Mouse (Mus musculus) neural tube, embryonic 11.5 days (tissue): ENCODE data around the gene Lin7b. TPM values are rescaled to one million over a fixed set of nuclear protein-coding genes. Genes with fewer than 3 reads are reported as not detected.

Experiments
- ATAC-seq: fragments of 200-750 bp; cut with Nextera tagmentation; 2 replicates; pipeline ENCODE4 v1.8.0; 2017; ENCODE audit warnings: moderate number of reproducible peaks, mild to moderate bottlenecking, moderate TSS enrichment, moderate library complexity; ENCODE audit not compliant: insufficient read depth, low FRiP score, low TSS enrichment
- DNase-seq: peaks from one replicate; pipeline ENCODE4 v3.0.0-alpha.2; 2015; ENCODE audit warnings: low spot score
- H3K27ac ChIP-seq: fragments of 300-500 bp; sonication (generic); 2 replicates; pipeline ENCODE4 v1.5.1; 2014; ENCODE audit warnings: low read depth, mild to moderate bottlenecking, low read length
- H3K27me3 ChIP-seq: fragments of 300-500 bp; sonication (generic); 2 replicates; pipeline ENCODE4 v1.6.1; 2014; ENCODE audit warnings: mild to moderate bottlenecking, low read length, mixed read lengths; ENCODE audit not compliant: control insufficient read depth, insufficient read depth
- H3K36me3 ChIP-seq: fragments of 300-500 bp; sonication (generic); 2 replicates; pipeline ENCODE4 v1.6.1; 2014; ENCODE audit warnings: mild to moderate bottlenecking, low read length, moderate library complexity, mixed read lengths; ENCODE audit not compliant: control insufficient read depth, insufficient read depth
- H3K4me1 ChIP-seq: fragments of 300-500 bp; sonication (generic); 2 replicates; pipeline ENCODE4 v1.6.1; 2014; ENCODE audit warnings: low read length, mixed read lengths; ENCODE audit not compliant: control insufficient read depth, insufficient read depth
- H3K4me2 ChIP-seq: fragments of 300-500 bp; sonication (generic); 2 replicates; pipeline ENCODE4 v1.6.1; 2014; ENCODE audit warnings: low read depth, mild to moderate bottlenecking, moderate library complexity
- H3K4me3 ChIP-seq: fragments of 300-500 bp; sonication (generic); 2 replicates; pipeline ENCODE4 v1.5.1; 2014; ENCODE audit warnings: low read depth, low read length
- H3K9ac ChIP-seq: fragments of 300-500 bp; sonication (generic); 2 replicates; pipeline ENCODE4 v1.6.1; 2014; ENCODE audit warnings: mild to moderate bottlenecking, low read length
- H3K9me3 ChIP-seq: fragments of 300-500 bp; sonication (generic); 2 replicates; pipeline ENCODE4 v1.6.1; 2016; ENCODE audit warnings: low read length; ENCODE audit not compliant: control insufficient read depth
- WGBS: fragments of 180-500 bp; shearing (Covaris S2); extraction: QIAGEN DNeasy Blood & Tissue Kit; methylation state at CpG from one replicate; pipeline ENCODE4 v1.1.7; 2014; 5-methylcytosine and 5-hydroxymethylcytosine counted together
- polyA plus RNA-seq: library from polyadenylated mRNA; unstranded; fragments of >200 nt; fragmentation: Nextera tagmentation; extraction: Ambion mirVana; gene quantifications from 2 replicates; pipeline ENCODE4 v1.2.1, GENCODE M21; 2014

Lin7b gene
- 1.6 and 3.4 TPM in 2 replicates for polyA plus RNA-seq

DNA sequence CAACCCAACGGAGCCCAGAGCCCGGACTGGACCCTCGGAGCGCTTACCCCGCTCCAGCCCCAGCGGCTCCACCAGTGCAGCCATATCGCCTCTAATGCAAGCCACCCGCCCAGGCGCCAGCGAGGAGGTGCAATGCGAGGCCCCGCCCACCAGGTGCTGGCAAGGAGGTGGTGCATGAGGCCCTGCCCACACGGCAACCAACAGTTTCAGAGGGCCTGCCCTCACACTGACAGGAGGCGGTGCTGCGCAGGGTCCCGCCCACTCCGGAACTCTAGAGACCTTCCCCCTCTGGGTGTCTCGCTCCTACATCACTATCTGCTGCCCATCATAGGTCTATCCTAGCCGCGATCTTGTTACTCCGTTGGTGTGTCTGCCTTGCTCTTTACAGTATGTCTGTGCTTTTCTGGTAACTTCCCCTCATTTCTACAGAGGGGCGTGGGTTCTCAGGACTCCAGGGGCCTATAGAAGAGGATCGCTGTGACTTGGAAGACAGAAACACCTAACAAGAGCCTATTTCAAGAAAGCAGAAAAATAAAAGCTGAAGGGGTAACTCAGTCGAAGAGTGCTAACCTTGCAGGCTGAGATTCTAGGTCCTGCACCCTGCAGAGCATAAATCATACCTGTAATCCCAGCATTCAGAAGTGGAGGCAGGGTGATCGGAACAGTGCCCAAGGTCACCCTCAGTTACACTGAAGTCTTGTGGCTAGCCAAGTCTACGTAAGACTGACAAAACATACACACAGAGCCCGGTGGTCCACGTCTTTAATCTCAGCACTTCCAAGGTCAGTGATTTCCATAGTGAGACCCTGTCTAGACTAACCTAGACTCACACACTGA lies at the start of gene Lin7b:
Gene Lin7b (minus strand): TSS at position 109 of the 837 bp plus-strand sequence.
- H3K4me2 ChIP-seq, result peak within 1 kb of the TSS; percentile 85
- H3K4me1 ChIP-seq, result peaks cover 13% of the 10 kb centered on the region
- no peak within 1 kb of the TSS for H3K27ac ChIP-seq
- peak within 1 kb of the TSS; percentile 52 for H3K9ac ChIP-seq
- DNase-seq, result peak; percentile 86
- H3K36me3 ChIP-seq, result peaks cover 5% of the 10 kb centered on the region
- peak; percentile 65 for ATAC-seq
- peak within 1 kb of the TSS; percentile 43 for H3K4me3 ChIP-seq
- no peaks in the 10 kb centered on the region for H3K9me3 ChIP-seq
- peaks cover 20% of the 10 kb centered on the region for H3K27me3 ChIP-seq
- 12% methylated on average over 28 of the region's 28 CpGs for WGBS

DNA sequence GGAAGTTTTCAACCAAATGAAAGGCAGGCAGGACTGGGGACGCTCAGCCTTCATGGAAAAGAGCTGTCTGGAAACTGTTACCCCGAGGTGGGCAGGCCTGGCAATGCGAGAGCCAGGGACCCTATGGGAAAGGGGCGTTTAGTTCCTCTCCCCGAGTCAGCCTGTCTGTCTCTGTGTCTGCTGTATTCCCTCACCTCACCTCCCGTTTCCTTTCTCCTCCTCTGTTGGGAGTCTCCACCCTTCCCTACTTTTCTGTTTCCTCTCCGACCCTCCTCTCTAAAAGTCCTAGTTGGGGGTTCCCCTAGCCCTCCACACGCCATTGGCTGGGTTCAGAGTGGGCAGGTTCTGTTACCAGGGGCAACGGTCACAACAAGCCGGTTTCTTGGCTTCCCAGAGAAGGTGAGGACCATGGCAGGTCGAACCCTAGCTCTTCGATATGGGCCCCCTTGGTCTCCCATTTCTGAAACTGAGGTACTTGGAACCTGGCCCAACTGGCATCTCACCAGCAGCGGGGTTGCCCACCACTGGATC lies 47.6 kb upstream of the Lin7b start:
- H3K4me2 ChIP-seq, result no peak overlapping the region
- DNase-seq (no peak), ATAC-seq (no peak)
- no peak overlapping the region for H3K4me3 ChIP-seq
- WGBS, result 12% methylated on average over 13 of the region's 13 CpGs
- H3K9ac ChIP-seq, result no peak overlapping the region
- peaks cover 6% of the 10 kb centered on the region for H3K36me3 ChIP-seq
- no peak overlapping the region for H3K27ac ChIP-seq
- peaks cover 78% of the 10 kb centered on the region for H3K27me3 ChIP-seq
- no peaks in the 10 kb centered on the region for H3K4me1 ChIP-seq
- no peaks in the 10 kb centered on the region for H3K9me3 ChIP-seq

DNA sequence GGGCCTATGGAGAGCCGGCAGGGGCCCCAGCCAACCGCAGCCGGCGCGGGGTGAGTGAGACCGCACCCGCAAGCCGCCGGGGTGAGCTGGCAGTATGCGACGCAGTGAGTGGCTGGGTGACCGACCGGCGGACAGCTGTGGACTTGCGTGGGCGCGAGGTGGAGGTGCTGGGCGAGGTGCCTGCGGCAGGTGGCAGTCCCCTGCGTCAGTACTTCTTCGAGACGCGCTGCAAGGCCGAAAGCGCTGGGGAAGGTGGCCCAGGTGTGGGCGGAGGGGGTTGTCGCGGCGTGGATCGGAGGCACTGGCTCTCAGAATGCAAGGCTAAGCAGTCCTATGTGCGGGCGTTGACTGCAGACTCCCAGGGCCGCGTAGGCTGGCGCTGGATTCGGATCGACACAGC lies 45.3 kb upstream of the Lin7b start:
- Histone ChIP-seq H3K36me3 (no peaks in the 10 kb centered on the region), H3K4me2 (no peak overlapping the region), H3K4me3 (no peak overlapping the region), H3K4me1 (no peaks in the 10 kb centered on the region), H3K27ac (no peak overlapping the region), H3K27me3 (peaks cover 94% of the 10 kb centered on the region), H3K9ac (no peak overlapping the region), H3K9me3 (no peaks in the 10 kb centered on the region)
- DNase-seq (no peak), ATAC-seq (no peak)
- 11% methylated on average over 37 of the region's 37 CpGs for WGBS

DNA sequence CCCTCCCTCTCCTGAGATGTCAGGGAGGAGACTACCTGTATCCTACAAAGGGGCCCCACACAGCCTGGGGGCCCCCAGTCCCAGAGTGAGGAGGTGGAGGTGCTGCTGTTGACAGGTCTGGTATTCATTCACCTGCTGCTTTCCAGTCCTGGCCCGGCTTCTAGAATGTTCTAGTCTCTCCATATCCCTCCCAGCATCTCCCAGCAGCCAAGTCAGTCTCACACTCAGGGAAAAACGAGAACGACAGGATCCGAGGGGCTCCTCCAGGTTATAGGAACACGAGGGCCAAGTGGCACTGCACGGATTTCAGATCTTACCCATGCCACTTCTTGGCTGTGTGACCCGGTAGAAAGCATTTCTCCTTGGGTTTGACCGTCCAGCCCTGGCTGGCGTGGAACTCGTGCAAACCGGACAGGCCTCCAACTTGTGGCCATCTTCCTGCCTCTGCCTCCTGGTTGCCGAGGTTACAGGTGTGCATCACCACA lies 44.4 kb upstream of the Lin7b start:
- Histone ChIP-seq H3K27ac (no peak overlapping the region), H3K4me1 (no peaks in the 10 kb centered on the region), H3K4me2 (no peak overlapping the region), H3K36me3 (no peaks in the 10 kb centered on the region), H3K4me3 (no peak overlapping the region; the same call in 1 of the 2 replicates), H3K27me3 (peaks cover 97% of the 10 kb centered on the region), H3K9ac (no peak overlapping the region), H3K9me3 (no peaks in the 10 kb centered on the region)
- 43% methylated on average over 12 of the region's 12 CpGs for WGBS
- DNase-seq, result no peak
- no peak for ATAC-seq

DNA sequence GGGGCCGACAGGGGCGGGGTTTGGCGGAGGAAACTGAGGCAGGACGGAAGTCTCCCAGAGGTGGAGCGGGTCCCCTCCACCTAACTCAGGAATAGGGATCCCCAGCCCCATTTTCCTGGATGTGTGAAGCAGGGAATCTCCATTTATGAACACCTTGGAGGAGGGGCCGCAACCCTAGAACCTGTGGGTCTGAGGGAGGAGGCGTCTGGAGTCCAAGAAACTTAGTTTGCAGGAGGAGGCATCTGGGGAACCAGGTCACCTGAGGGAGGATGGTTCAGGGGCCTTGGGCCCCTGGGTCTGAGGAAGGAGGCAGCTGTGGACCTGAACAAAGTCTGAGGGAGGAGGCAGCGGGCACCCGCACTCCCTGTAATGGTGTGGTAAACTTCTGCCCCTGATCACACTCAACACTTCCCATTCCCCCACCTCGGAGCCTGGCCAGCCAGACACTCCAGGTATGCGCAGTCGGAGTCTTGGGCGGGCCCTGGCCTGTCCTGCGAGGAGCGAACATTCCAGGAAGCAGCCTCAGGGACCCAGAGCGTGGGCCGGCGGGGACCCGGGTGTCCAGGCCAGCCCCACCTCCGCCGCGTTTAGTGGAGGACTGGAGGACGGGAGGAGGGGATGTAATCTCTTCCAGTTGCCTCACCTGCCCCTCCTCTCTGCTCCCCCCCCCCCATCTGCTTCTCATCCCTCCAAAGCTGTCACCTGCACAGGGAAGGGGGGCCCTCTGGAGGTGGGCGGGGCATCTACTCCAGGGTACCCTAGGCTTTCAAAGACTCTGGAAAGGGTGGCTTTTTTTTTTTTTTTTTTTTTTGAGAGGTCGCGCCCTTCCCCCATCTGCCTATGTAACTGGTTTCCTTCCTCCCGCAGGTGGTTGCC lies 43.7 kb upstream of the Lin7b start:
- Histone ChIP-seq H3K4me3 (peak overlapping the region; percentile 41), H3K36me3 (no peaks in the 10 kb centered on the region), H3K27me3 (peaks cover 99% of the 10 kb centered on the region), H3K4me1 (no peaks in the 10 kb centered on the region), H3K4me2 (peak overlapping the region; percentile 82), H3K27ac (no peak overlapping the region), H3K9ac (peak overlapping the region; percentile 39), H3K9me3 (no peaks in the 10 kb centered on the region)
- DNase-seq (no peak), ATAC-seq (no peak; the same call in 1 of the 2 replicates)
- 3% methylated on average over 27 of the region's 27 CpGs for WGBS

DNA sequence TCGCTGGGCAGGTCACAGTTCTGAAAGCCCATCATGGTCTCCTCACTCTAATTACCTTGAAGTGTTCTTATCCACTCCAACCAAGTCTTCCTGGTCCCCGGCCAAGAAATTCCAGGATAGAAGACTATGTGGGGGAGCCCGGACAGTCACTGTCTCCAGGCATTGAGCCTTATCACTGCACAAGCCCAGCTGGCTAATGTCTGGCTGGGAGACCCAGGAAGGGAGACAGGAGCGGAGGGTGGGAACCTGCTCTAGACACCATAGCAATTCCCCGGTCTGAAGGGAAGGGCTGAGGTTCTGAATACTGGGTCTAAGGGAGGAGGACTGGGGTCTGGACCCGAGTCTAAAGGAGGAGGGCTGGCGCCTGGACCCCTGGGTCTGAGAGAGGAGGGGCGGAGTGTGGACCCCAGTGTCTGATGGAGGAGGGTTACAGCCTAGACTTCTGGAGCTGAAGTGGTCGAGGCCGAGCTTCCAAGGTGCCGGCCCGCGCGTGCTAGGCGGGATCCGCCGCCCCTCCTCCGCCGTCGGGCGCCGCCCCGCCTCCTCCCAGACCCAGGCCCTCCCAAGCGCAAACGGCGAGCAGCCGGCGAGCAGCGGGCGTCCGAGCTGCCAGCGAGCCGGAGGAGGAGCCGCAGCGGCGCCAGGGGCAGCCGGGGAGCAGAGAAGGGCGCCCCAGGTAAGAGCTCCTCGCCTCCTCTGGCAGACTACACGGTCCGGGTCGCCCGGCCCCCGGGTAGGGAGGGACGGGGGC lies 42.9 kb upstream of the Lin7b start, which contains the start of gene Ntf5:
Gene Ntf5 (plus strand): TSS at position 583 of the 751 bp plus-strand sequence.
- H3K4me1 ChIP-seq, result no peaks in the 10 kb centered on the region
- H3K4me3 ChIP-seq, result peak within 1 kb of the TSS; percentile 41
- no peak within 1 kb of the TSS for H3K27ac ChIP-seq
- H3K36me3 ChIP-seq, result no peaks in the 10 kb centered on the region
- peak within 1 kb of the TSS; percentile 82 for H3K4me2 ChIP-seq
- DNase-seq (peak; percentile 55), ATAC-seq (0 out of 2 replicates have a peak, but pooled peaks have one; percentile 38)
- WGBS, result 3% methylated on average over 43 of the region's 45 CpGs
- no peaks in the 10 kb centered on the region for H3K9me3 ChIP-seq
- H3K27me3 ChIP-seq, result peaks cover 99% of the 10 kb centered on the region
- peak within 1 kb of the TSS; percentile 39 for H3K9ac ChIP-seq

DNA sequence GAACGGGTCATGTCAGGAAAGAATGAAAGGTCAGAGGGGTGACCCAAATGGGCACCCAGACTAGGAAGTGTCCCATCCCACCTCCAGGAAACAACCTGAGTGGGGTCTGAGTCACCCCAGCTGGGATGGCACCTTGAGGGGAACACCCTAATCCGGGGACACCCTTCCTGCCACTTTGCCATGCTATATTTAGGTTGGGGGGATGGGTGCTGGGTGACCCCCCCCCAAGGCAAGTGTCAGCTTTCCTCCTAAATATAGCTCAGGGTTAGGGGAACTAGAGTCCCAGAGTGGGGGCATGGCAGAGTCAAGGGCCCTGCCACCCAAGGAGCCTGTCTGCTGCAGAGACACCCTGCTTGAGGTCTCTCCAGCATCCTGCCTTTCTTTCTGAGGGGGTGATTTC lies 42.0 kb upstream of the Lin7b start:
- no peak for DNase-seq

More for the DNA sequence above, 42.0 kb upstream of the Lin7b start:
- no peak for ATAC-seq
- H3K9me3 ChIP-seq, result no peaks in the 10 kb centered on the region
- no peaks in the 10 kb centered on the region for H3K36me3 ChIP-seq
- H3K27me3 ChIP-seq, result peaks cover 99% of the 10 kb centered on the region
- no peak overlapping the region for H3K9ac ChIP-seq
- H3K4me1 ChIP-seq, result no peaks in the 10 kb centered on the region
- WGBS, result 100% methylated on average over 2 of the region's 2 CpGs
- H3K4me3 ChIP-seq, result no peak overlapping the region
- H3K4me2 ChIP-seq, result no peak overlapping the region
- no peak overlapping the region for H3K27ac ChIP-seq
